Mouse (Mus musculus) lung, adult 2 months (tissue): ENCODE results near the gene Rab22a. TPM values are rescaled to one million over a fixed set of nuclear protein-coding genes. Genes with fewer than 3 reads are reported as not detected.
"Not testable (repeated sequence)": the region's sequence is repeated elsewhere in the genome, so short reads cannot be mapped to it uniquely, and the experiment has no call there.

ENCODE experiments used
- DNase-seq: peaks from one replicate; pipeline ENCODE4 v3.0.0; 2022
- H3K4me1 ChIP-seq: fragments of 200-500 bp; 2 replicates; pipeline ENCODE4 v1.6.1; 2011; ENCODE audit warnings: low read length; ENCODE audit not compliant: control insufficient read depth, insufficient read depth
- H3K4me3 ChIP-seq: fragments of 200-500 bp; replicated peaks from 2 replicates; pipeline ENCODE3; 2011; ENCODE audit warnings: low read depth, mild to moderate bottlenecking, control low read depth, low read length; ENCODE audit errors: extremely low read depth
- CTCF ChIP-seq: fragments of 200-500 bp; IDR thresholded peaks from 2 replicates; pipeline ENCODE4 v1.5.1; 2011; ENCODE audit warnings: mild to moderate bottlenecking, low read length, control low read depth; ENCODE audit not compliant: insufficient read depth
- POLR2A ChIP-seq: fragments of 200-500 bp; IDR thresholded peaks from 2 replicates; pipeline ENCODE4 v1.6.1; 2011; ENCODE audit warnings: low read depth, mild to moderate bottlenecking, control low read depth, low read length, borderline replicate concordance; ENCODE audit errors: extremely low read depth
- WGBS: fragments of 180-500 bp; shearing (Covaris S2); methylation state at CpG from one replicate; pipeline ENCODE4 v1.1.7; 2018; 5-methylcytosine and 5-hydroxymethylcytosine counted together
- polyA plus RNA-seq: library from polyadenylated mRNA; depleted of rRNA; stranded (reverse); fragments of >200 nt; gene quantifications from 2 replicates; pipeline ENCODE4 v1.2.3, GENCODE M21; 2012; rRNA removed

The Rab22a gene
- 27.3 and 51.1 TPM in 2 replicates for polyA plus RNA-seq

GRCm38 (mm10) chr2:173659057-173659925 is at the start of gene Rab22a:
TSS of gene Rab22a (plus strand) at chr2:173659760.
- TF ChIP-seq CTCF (no peak), POLR2A (peak; percentile 84; the same call in 1 of the 2 replicates)
- Histone ChIP-seq H3K4me3 (peak within 1 kb of the TSS; percentile 76), H3K4me1 (peaks cover 6% of the 10 kb centered on the region)
- WGBS: under 1% methylated on average over 52 of the region's 55 CpGs
- peak; percentile 93 for DNase-seq

GRCm38 (mm10) chr2:173615378-173616081 is 44.0 kb upstream of the Rab22a start:
- DNase-seq: no peak
- Histone ChIP-seq H3K4me3 (no peak overlapping the region), H3K4me1 (no peaks in the 10 kb centered on the region)
- no peak for TF ChIP-seq CTCF
- TF ChIP-seq POLR2A: no peak
- 83% methylated on average over 11 of the region's 11 CpGs for WGBS

- TF ChIP-seq POLR2A: no peak
- TF ChIP-seq CTCF: no peak
- DNase-seq: no peak
- Histone ChIP-seq H3K4me1 (no peaks in the 10 kb centered on the region), H3K4me3 (no peak overlapping the region)
- WGBS: 84% methylated on average over 7 of the region's 7 CpGs
Measured at GRCm38 (mm10) chr2:173616156-173616555, 43.4 kb upstream of the Rab22a start.

GRCm38 (mm10) chr2:173619132-173619531 is 40.4 kb upstream of the Rab22a start:
- Histone ChIP-seq H3K4me1 (no peaks in the 10 kb centered on the region), H3K4me3 (no peak overlapping the region)
- DNase-seq: no peak
- TF ChIP-seq CTCF (no peak), POLR2A (no peak)
- 77% methylated on average over 5 of the region's 5 CpGs for WGBS

GRCm38 (mm10) chr2:173620645-173621044 is 38.9 kb upstream of the Rab22a start:
- no peaks in the 10 kb centered on the region for H3K4me1 ChIP-seq
- DNase-seq: no peak
- no peak overlapping the region for H3K4me3 ChIP-seq
- 97% methylated on average over 4 of the region's 4 CpGs for WGBS
- TF ChIP-seq POLR2A: no peak
- 0 out of 2 replicates have a peak, but pooled peaks have one; percentile 8 for TF ChIP-seq CTCF

GRCm38 (mm10) chr2:173622173-173622601 is 37.4 kb upstream of the Rab22a start:
- DNase-seq: no peak
- H3K4me1 ChIP-seq: no peaks in the 10 kb centered on the region
- WGBS: 49% methylated on average over 7 of the region's 7 CpGs

GRCm38 (mm10) chr2:173624667-173625066 is 34.9 kb upstream of the Rab22a start:
- WGBS: 44% methylated on average over 7 of the region's 7 CpGs
- TF ChIP-seq POLR2A: no peak
- TF ChIP-seq CTCF: no peak
- Histone ChIP-seq H3K4me3 (no peak overlapping the region), H3K4me1 (no peaks in the 10 kb centered on the region)
- no peak for DNase-seq

More at GRCm38 (mm10) chr2:173622173-173622601, 37.4 kb upstream of the Rab22a start:
- H3K4me3 ChIP-seq: no peak overlapping the region
- TF ChIP-seq CTCF (no peak), POLR2A (no peak)

GRCm38 (mm10) chr2:173625786-173626185 is 33.8 kb upstream of the Rab22a start:
- no peak for TF ChIP-seq CTCF
- no peak for TF ChIP-seq POLR2A
- Histone ChIP-seq H3K4me1 (no peaks in the 10 kb centered on the region), H3K4me3 (no peak overlapping the region)
- no peak for DNase-seq
- WGBS: 95% methylated on average over 3 of the region's 3 CpGs

GRCm38 (mm10) chr2:173634106-173634505 is 25.5 kb upstream of the Rab22a start:
- not testable (repeated sequence) for H3K4me1 ChIP-seq, DNase-seq, H3K4me3 ChIP-seq
- 89% methylated on average over 15 of the region's 15 CpGs for WGBS
